Mouse (Mus musculus) small intestine, adult 2 months (tissue): ENCODE data around the gene Ankrd24.

ENCODE experiments used
- CTCF ChIP-seq: fragments of 200-500 bp; IDR thresholded peaks from 2 replicates; pipeline ENCODE4 v1.5.1; 2012; ENCODE audit warnings: low read depth, mild to moderate bottlenecking, control low read depth, inconsistent platforms, low read length, moderate library complexity, mixed read lengths; ENCODE audit not compliant: insufficient replicate concordance, insufficient read length; ENCODE audit errors: extremely low read depth
- POLR2A ChIP-seq: fragments of 200-500 bp; IDR thresholded peaks from 2 replicates; pipeline ENCODE4 v1.6.1; 2012; ENCODE audit warnings: low read depth, mild to moderate bottlenecking, control low read depth, inconsistent platforms, low read length, moderate library complexity

DNA sequence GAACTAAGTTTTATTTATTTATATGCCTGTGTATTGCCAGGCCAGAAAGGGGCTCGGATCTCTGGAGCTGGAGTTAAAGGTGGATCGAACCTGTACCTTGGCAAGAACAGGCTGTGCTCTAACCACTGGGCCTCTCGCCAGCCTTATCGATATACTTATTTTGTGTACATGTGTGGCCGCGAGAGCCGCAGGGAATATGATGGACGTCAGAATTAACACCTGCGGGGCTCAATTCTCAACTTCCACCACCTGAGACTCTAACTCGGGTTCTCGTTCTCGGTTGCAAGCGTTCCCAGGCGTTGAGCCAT lies 22.7 kb upstream of the Ankrd24 start:
- TF ChIP-seq POLR2A (no peak), CTCF (no peak)
